Mouse (Mus musculus) midbrain, embryonic 12.5 days (tissue): ENCODE measurements around the gene Tnrc6a. TPM values are rescaled to one million over a fixed set of nuclear protein-coding genes. Genes with fewer than 3 reads are reported as not detected.

Source experiments
- ATAC-seq: fragments of 200-750 bp; cut with Nextera tagmentation; 2 replicates; pipeline ENCODE4 v1.8.0; 2017; ENCODE audit warnings: low read depth, moderate TSS enrichment, moderate library complexity; ENCODE audit not compliant: low FRiP score
- H3K27ac ChIP-seq: fragments of 300-500 bp; sonication (generic); replicated peaks from 2 replicates; pipeline ENCODE4 v1.5.1; 2016; ENCODE audit warnings: mild to moderate bottlenecking
- H3K27me3 ChIP-seq: fragments of 300-500 bp; sonication (generic); 2 replicates; pipeline ENCODE4 v1.6.1; 2016; ENCODE audit warnings: mild to moderate bottlenecking
- H3K36me3 ChIP-seq: fragments of 300-500 bp; sonication (generic); 2 replicates; pipeline ENCODE4 v1.6.1; 2016
- H3K4me1 ChIP-seq: fragments of 300-500 bp; sonication (generic); 2 replicates; pipeline ENCODE4 v1.6.1; 2016
- H3K4me2 ChIP-seq: fragments of 300-500 bp; sonication (generic); replicated peaks from 2 replicates; pipeline ENCODE4 v1.6.1; 2016; ENCODE audit warnings: mild to moderate bottlenecking, moderate library complexity
- H3K4me3 ChIP-seq: fragments of 300-500 bp; sonication (generic); 2 replicates; pipeline ENCODE4 v1.5.1; 2016; ENCODE audit warnings: mild to moderate bottlenecking
- H3K9ac ChIP-seq: fragments of 300-500 bp; sonication (generic); replicated peaks from 2 replicates; pipeline ENCODE4 v1.6.1; 2016; ENCODE audit warnings: mild to moderate bottlenecking, moderate library complexity
- H3K9me3 ChIP-seq: fragments of 300-500 bp; sonication (generic); 2 replicates; pipeline ENCODE4 v1.6.1; 2016; ENCODE audit warnings: mild to moderate bottlenecking
- WGBS: fragments of 180-500 bp; shearing (Covaris S2); methylation state at CpG from one replicate; pipeline ENCODE4 v1.1.7; 2016; 5-methylcytosine and 5-hydroxymethylcytosine counted together
- polyA plus RNA-seq: library from polyadenylated mRNA; unstranded; fragments of >200 nt; fragmentation: Nextera tagmentation; extraction: Ambion mirVana; gene quantifications from 2 replicates; pipeline ENCODE4 v1.2.1, GENCODE M21; 2016

The Tnrc6a gene
- polyA plus RNA-seq, 1 experiment from 2014 or later: 82.6 TPM

- peaks cover 87% of the 10 kb centered on the region for H3K36me3 ChIP-seq
- no peaks in the 10 kb centered on the region for H3K27me3 ChIP-seq
- no peak overlapping the region for H3K9ac ChIP-seq
- H3K4me1 ChIP-seq: no peaks in the 10 kb centered on the region
- H3K4me2 ChIP-seq: no peak overlapping the region
- H3K4me3 ChIP-seq: no peak overlapping the region
- no peak for ATAC-seq
- no peaks in the 10 kb centered on the region for H3K9me3 ChIP-seq
- H3K27ac ChIP-seq: no peak overlapping the region
- WGBS: 95% methylated on average over 5 of the region's 5 CpGs
Measured at GRCm38 (mm10) chr7:123172101-123172500, 48.4 kb downstream of the Tnrc6a start.

- H3K9me3 ChIP-seq: no peaks in the 10 kb centered on the region
- no peak overlapping the region for H3K4me2 ChIP-seq
- no peak overlapping the region for H3K9ac ChIP-seq
- no peaks in the 10 kb centered on the region for H3K27me3 ChIP-seq
- no peak overlapping the region for H3K27ac ChIP-seq
- H3K36me3 ChIP-seq: peaks cover 83% of the 10 kb centered on the region
- no peak overlapping the region for H3K4me3 ChIP-seq
- no peak for ATAC-seq
- H3K4me1 ChIP-seq: no peaks in the 10 kb centered on the region
Measured at GRCm38 (mm10) chr7:123177215-123177614, 53.5 kb downstream of the Tnrc6a start.

DNA sequence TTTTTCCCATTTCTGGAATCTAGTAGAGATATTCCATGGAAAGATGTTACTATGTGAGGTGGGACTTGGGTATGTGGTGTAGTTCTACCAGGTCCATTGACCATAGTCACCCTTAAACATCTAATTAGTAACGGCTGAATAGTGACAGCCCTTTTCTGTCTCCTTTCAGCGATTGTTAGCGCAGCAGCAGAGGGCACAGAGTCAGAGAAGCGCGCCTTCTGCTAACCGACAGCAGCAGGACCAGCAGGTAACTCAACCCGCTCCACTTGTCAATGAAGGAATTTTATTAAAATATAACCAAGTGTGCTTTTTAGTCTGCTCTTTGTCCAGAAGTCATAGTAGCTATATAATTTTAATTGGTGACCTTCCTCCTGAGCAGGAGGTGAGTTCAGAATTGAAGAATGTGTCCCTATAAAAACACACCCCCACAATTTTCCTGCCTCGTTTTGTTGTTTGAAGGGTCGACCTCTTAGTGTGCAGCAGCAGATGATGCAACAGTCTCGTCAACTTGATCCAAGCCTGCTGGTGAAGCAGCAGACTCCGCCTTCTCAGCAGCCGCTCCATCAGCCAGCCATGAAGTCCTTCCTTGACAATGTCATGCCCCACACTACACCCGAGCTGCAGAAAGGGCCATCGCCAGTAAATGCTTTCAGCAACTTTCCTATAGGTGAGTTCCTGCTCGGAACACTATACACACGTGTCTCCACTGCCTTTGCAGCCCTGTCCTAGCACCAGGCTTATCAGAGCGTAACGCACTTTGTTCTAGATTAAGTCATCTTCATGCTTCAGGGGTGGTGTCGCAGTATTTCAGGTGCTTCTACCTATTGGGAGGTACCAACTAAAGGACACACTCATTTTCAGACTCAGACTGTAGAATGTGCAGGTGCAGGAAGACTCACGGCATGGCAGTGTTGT, 58.4 kb downstream of the Tnrc6a start:
- no peak overlapping the region for H3K4me2 ChIP-seq
- H3K27ac ChIP-seq: no peak overlapping the region
- H3K4me1 ChIP-seq: no peaks in the 10 kb centered on the region
- H3K9ac ChIP-seq: no peak overlapping the region
- H3K4me3 ChIP-seq: no peak overlapping the region
- H3K9me3 ChIP-seq: no peaks in the 10 kb centered on the region
- peaks cover 94% of the 10 kb centered on the region for H3K36me3 ChIP-seq
- no peaks in the 10 kb centered on the region for H3K27me3 ChIP-seq
- WGBS: 89% methylated on average over 20 of the region's 20 CpGs
- no peak for ATAC-seq

GRCm38 (mm10) chr7:123184891-123185290, 61.2 kb downstream of the Tnrc6a start:
- Histone ChIP-seq H3K4me1 (no peaks in the 10 kb centered on the region), H3K9me3 (no peaks in the 10 kb centered on the region), H3K9ac (no peak overlapping the region), H3K4me2 (no peak overlapping the region), H3K36me3 (peaks cover 98% of the 10 kb centered on the region), H3K27me3 (no peaks in the 10 kb centered on the region), H3K4me3 (no peak overlapping the region), H3K27ac (no peak overlapping the region)
- no peak for ATAC-seq
- 100% methylated on average over 1 of the region's 1 CpGs for WGBS

DNA sequence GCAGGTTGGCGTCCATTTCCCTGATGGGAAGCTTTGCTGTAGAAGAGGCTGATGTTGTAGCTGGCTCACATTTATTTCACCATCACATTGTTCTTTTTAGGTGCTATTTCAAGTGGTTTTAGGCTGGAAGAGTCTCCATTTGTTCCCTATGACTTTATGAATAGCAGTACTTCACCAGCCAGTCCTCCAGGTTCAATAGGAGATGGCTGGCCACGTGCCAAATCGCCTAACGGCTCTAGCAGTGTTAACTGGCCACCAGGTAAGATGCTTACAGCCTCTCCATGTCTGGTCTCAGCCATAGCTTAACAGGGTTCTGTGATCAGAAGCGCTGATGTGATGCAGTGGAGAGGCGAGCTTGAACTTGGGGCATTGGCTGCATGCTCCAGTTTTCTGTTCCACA, 62.8 kb downstream of the Tnrc6a start:
- Histone ChIP-seq H3K36me3 (peaks cover 98% of the 10 kb centered on the region), H3K4me1 (no peaks in the 10 kb centered on the region), H3K27ac (no peak overlapping the region), H3K9me3 (no peaks in the 10 kb centered on the region), H3K4me2 (no peak overlapping the region), H3K4me3 (no peak overlapping the region), H3K9ac (no peak overlapping the region), H3K27me3 (no peaks in the 10 kb centered on the region)
- WGBS: 90% methylated on average over 6 of the region's 6 CpGs
- no peak for ATAC-seq

GRCm38 (mm10) chr7:123187246-123187645, 63.6 kb downstream of the Tnrc6a start:
- Histone ChIP-seq H3K27me3 (no peaks in the 10 kb centered on the region), H3K36me3 (peaks cover 98% of the 10 kb centered on the region), H3K9ac (no peak overlapping the region), H3K9me3 (no peaks in the 10 kb centered on the region), H3K4me1 (no peaks in the 10 kb centered on the region), H3K4me2 (no peak overlapping the region), H3K4me3 (no peak overlapping the region), H3K27ac (no peak overlapping the region)
- no peak for ATAC-seq
- WGBS: 78% methylated on average over 4 of the region's 4 CpGs

DNA sequence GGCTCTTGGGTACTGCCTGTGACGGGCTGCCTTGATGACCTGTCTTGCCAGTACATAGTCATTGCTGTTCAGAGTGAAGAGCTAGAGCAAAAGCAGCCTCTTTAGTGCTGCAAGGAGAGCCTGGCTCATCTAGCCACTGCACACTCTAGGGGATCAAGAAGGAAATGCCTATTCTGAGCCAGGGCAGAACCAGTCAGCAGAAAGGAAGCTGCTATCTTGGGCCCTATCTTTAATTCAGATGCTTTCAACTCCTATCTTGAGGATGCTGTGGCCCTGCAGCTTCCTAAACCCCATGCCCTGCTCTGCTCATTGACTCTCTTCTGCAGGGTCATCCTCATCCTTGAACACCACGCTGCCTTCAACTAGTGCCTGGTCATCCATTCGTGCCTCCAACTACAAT, 64.8 kb downstream of the Tnrc6a start:
- H3K9ac ChIP-seq: no peak overlapping the region
- H3K27ac ChIP-seq: no peak overlapping the region
- no peak overlapping the region for H3K4me3 ChIP-seq
- H3K36me3 ChIP-seq: peaks cover 98% of the 10 kb centered on the region
- ATAC-seq: no peak
- no peaks in the 10 kb centered on the region for H3K4me1 ChIP-seq
- no peaks in the 10 kb centered on the region for H3K9me3 ChIP-seq
- no peak overlapping the region for H3K4me2 ChIP-seq
- WGBS: 96% methylated on average over 3 of the region's 3 CpGs
- no peaks in the 10 kb centered on the region for H3K27me3 ChIP-seq

GRCm38 (mm10) chr7:123189762-123190161, 66.1 kb downstream of the Tnrc6a start:
- 97% methylated on average over 8 of the region's 8 CpGs for WGBS
- no peaks in the 10 kb centered on the region for H3K9me3 ChIP-seq
- no peak overlapping the region for H3K9ac ChIP-seq
- no peaks in the 10 kb centered on the region for H3K27me3 ChIP-seq
- no peak overlapping the region for H3K4me3 ChIP-seq
- no peaks in the 10 kb centered on the region for H3K4me1 ChIP-seq
- peaks cover 89% of the 10 kb centered on the region for H3K36me3 ChIP-seq
- no peak for ATAC-seq
- no peak overlapping the region for H3K4me2 ChIP-seq
- H3K27ac ChIP-seq: no peak overlapping the region

DNA sequence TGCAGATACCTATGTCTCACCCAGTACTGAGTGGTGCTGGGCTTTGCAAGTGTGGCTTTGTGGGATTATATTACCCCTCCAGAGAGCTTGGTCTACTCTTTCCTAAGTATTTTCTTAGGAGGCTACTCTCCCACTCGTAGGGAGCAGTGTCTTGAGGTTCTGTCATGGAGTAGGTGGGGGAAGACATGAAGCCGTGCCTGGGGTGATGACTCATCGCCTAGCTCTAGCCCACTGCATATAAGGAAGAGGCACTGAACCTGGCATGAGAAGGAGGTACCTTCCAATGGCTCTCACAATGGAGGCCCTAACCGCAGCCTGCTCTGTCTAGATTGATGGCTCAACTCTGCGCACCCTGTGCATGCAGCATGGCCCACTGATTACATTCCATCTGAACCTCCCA, 68.0 kb downstream of the Tnrc6a start:
- H3K9ac ChIP-seq: no peak overlapping the region
- ATAC-seq: no peak
- no peaks in the 10 kb centered on the region for H3K27me3 ChIP-seq
- peaks cover 78% of the 10 kb centered on the region for H3K36me3 ChIP-seq
- H3K27ac ChIP-seq: no peak overlapping the region
- no peak overlapping the region for H3K4me2 ChIP-seq
- 95% methylated on average over 5 of the region's 5 CpGs for WGBS
- no peaks in the 10 kb centered on the region for H3K9me3 ChIP-seq
- H3K4me3 ChIP-seq: no peak overlapping the region
- no peaks in the 10 kb centered on the region for H3K4me1 ChIP-seq

DNA sequence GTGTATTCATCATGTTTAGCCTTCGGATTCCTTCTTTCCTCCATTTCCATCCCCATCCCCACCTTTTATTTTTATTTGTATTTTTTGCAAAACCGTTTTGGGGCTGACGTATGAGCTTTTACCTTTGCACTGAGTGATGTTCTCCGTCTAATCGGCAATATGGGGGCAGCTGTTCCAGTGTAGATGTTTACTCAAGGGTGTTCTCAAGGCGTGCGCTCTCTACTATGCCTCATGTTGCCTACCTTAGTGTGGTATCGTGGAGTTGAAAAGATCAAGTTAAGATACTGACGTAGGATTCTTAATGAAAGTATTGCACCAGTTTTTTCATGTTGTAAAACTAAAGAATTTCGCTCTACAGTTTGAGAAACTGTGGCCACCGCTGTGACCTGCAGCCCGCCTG, 69.5 kb downstream of the Tnrc6a start:
- Histone ChIP-seq H3K27ac (no peak overlapping the region), H3K4me1 (no peaks in the 10 kb centered on the region), H3K9ac (no peak overlapping the region), H3K4me3 (no peak overlapping the region), H3K36me3 (peaks cover 65% of the 10 kb centered on the region), H3K27me3 (no peaks in the 10 kb centered on the region), H3K9me3 (no peaks in the 10 kb centered on the region), H3K4me2 (no peak overlapping the region)
- ATAC-seq: no peak
- 96% methylated on average over 12 of the region's 12 CpGs for WGBS

DNA sequence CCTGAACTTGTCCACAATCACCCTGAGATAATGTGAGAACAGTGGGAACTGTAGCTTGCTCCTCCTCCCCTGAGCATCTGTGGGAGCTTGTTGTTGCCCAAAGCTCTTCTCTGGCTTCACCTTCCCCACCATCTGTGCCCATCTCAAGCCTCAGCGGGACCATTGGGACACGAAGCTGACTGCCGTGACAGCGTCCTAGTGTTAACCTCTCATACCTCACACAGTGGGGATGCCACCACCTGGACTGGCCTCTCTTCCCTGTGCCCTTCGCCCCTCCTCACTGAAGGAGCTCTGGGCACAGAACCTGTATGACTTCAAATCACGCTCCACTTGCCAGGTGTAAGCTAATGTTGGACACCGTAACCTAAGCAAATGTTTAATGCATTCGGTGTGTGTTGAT, 71.0 kb downstream of the Tnrc6a start:
- Histone ChIP-seq H3K27ac (no peak overlapping the region), H3K36me3 (peaks cover 50% of the 10 kb centered on the region), H3K4me3 (no peak overlapping the region), H3K4me1 (no peaks in the 10 kb centered on the region), H3K9ac (no peak overlapping the region), H3K4me2 (no peak overlapping the region), H3K27me3 (no peaks in the 10 kb centered on the region), H3K9me3 (no peaks in the 10 kb centered on the region)
- ATAC-seq: no peak
- WGBS: 93% methylated on average over 8 of the region's 8 CpGs

- WGBS: 90% methylated on average over 5 of the region's 5 CpGs
- H3K27ac ChIP-seq: no peak overlapping the region
Measured at GRCm38 (mm10) chr7:123196432-123196831, 72.7 kb downstream of the Tnrc6a start.

GRCm38 (mm10) chr7:123198695-123199094, 75.0 kb downstream of the Tnrc6a start:
- H3K27me3 ChIP-seq: no peaks in the 10 kb centered on the region
- H3K4me3 ChIP-seq: no peak overlapping the region
- H3K36me3 ChIP-seq: peaks cover 12% of the 10 kb centered on the region
- no peak overlapping the region for H3K27ac ChIP-seq
- no peaks in the 10 kb centered on the region for H3K9me3 ChIP-seq
- H3K4me2 ChIP-seq: no peak overlapping the region
- H3K9ac ChIP-seq: no peak overlapping the region
- 85% methylated on average over 10 of the region's 10 CpGs for WGBS
- ATAC-seq: no peak
- no peaks in the 10 kb centered on the region for H3K4me1 ChIP-seq

More at GRCm38 (mm10) chr7:123196432-123196831, 72.7 kb downstream of the Tnrc6a start:
- Histone ChIP-seq H3K4me3 (no peak overlapping the region), H3K4me1 (no peaks in the 10 kb centered on the region), H3K9ac (no peak overlapping the region), H3K9me3 (no peaks in the 10 kb centered on the region), H3K36me3 (peaks cover 32% of the 10 kb centered on the region), H3K27me3 (no peaks in the 10 kb centered on the region), H3K4me2 (no peak overlapping the region)
- ATAC-seq: no peak
